In genomic region chr16:22100067-22100466, GRCm38 (mm10) we compare ENCODE assay signal across 18 mouse cellular contexts.
DNase-seq lines count a peak whose midpoint lies in the region; ATAC-seq and TF ChIP-seq lines count a peak whose summit lies in the region.
"Had no signal": no experiment of that assay in that cellular context is flagged by ENCODE, and none has a peak within 500 bp of the region (broad histone marks: within the 10 kb centered on the region; RNA-seq: fewer than 3 reads in every experiment).

No protein-coding gene starts in this region.

- no peak for TF ChIP-seq EP300 in heart, postnatal 0 days (IDR thresholded peaks at IDR 0.05; ENCODE audit: low read depth)
- TF ChIP-seq EP300 in liver, embryonic 14.5 days (IDR thresholded peaks at IDR 0.05; ENCODE audit: low read depth), result no peak

- H3K9ac ChIP-seq in heart, postnatal 0 days (replicated peaks; ENCODE audit: low read depth, low read length), result no peak overlapping the region
- H3K9ac ChIP-seq in liver, embryonic 14.5 days (replicated peaks), result no peak overlapping the region
- no peak overlapping the region for H3K9ac ChIP-seq in liver, embryonic 11.5 days (ENCODE audit: low read depth, low read length)
- H3K9ac ChIP-seq: forebrain, embryonic 15.5 days; hindbrain, embryonic 15.5 days; limb, embryonic 12.5 days; midbrain, embryonic 13.5 days; stomach, embryonic 15.5 days had no signal

- peaks cover 7% of the 10 kb centered on the region; the same call in 1 of the 2 replicates for H3K4me1 ChIP-seq in heart, postnatal 0 days (ENCODE audit: control insufficient read depth, insufficient read depth)
- no peaks in the 10 kb centered on the region for H3K4me1 ChIP-seq in liver, embryonic 14.5 days (replicated peaks; ENCODE audit: control insufficient read depth in 2 of 2, insufficient read depth in 2 of 2, low read length in 1 of 2)
- 0 out of 2 replicates have a peak, but pooled peaks cover 2% of the 10 kb centered on the region for H3K4me1 ChIP-seq in liver, embryonic 11.5 days (replicated peaks; ENCODE audit: control insufficient read depth, insufficient read depth, low read length)
- peaks cover 39% of the 10 kb centered on the region for H3K4me1 ChIP-seq in E14TG2a.4 (replicated peaks; ENCODE audit: low read depth, low read length)
- H3K4me1 ChIP-seq in hindbrain, embryonic 10.5 days (replicated peaks), result peaks cover 12% of the 10 kb centered on the region
- H3K4me1 ChIP-seq: limb, embryonic 12.5 days; stomach, embryonic 15.5 days had no signal

- intact Hi-C loops in heart, postnatal 25 days (cut with DNase I), result loop anchor here (10.0 kb wide), 1 partner anchor 465 kb away; no protein-coding TSS in a partner anchor

- H3K27ac ChIP-seq in heart, postnatal 0 days (ENCODE audit: low read depth), result no peak overlapping the region
- no peak overlapping the region for H3K27ac ChIP-seq in liver, embryonic 14.5 days
- H3K27ac ChIP-seq in liver, embryonic 11.5 days (ENCODE audit: low read depth, low read length), result no peak overlapping the region
- no peak overlapping the region for H3K27ac ChIP-seq in hindbrain, embryonic 10.5 days
- H3K27ac ChIP-seq: forebrain, embryonic 15.5 days; hindbrain, embryonic 15.5 days; limb, embryonic 12.5 days; macrophage; midbrain, embryonic 13.5 days; stomach, embryonic 15.5 days had no signal

- no peak for TF ChIP-seq POLR2A in brain, embryonic 14.5 days (IDR thresholded peaks at IDR 0.05; ENCODE audit: borderline replicate concordance, extremely low read depth, insufficient read depth, insufficient read length, poor library complexity, severe bottlenecking)

- H3K36me3 ChIP-seq in heart, postnatal 0 days (replicated peaks; ENCODE audit: control insufficient read depth, insufficient read depth, low read length), result no peaks in the 10 kb centered on the region
- no peaks in the 10 kb centered on the region for H3K36me3 ChIP-seq in liver, embryonic 14.5 days (replicated peaks; ENCODE audit: control insufficient read depth, insufficient read depth, low read depth)
- no peaks in the 10 kb centered on the region for H3K36me3 ChIP-seq in liver, embryonic 11.5 days (ENCODE audit: control insufficient read depth, insufficient read depth, low read length)
- H3K36me3 ChIP-seq in E14TG2a.4 (ENCODE audit: insufficient read depth, low read length), result no peaks in the 10 kb centered on the region; the same call in 1 of the 2 replicates
- H3K36me3 ChIP-seq in hindbrain, embryonic 10.5 days, result peaks cover 47% of the 10 kb centered on the region
- H3K36me3 ChIP-seq: forebrain, embryonic 15.5 days; hindbrain, embryonic 15.5 days; midbrain, embryonic 13.5 days had no signal

- H3K4me2 ChIP-seq in heart, postnatal 0 days (ENCODE audit: low read depth, low read length), result no peak overlapping the region
- H3K4me2 ChIP-seq in liver, embryonic 14.5 days (ENCODE audit: low read depth), result no peak overlapping the region
- H3K4me2 ChIP-seq in liver, embryonic 11.5 days, result no peak overlapping the region
- H3K4me2 ChIP-seq: forebrain, embryonic 15.5 days; hindbrain, embryonic 15.5 days; limb, embryonic 12.5 days; midbrain, embryonic 13.5 days; stomach, embryonic 15.5 days had no signal

- H3K9me3 ChIP-seq in heart, postnatal 0 days (replicated peaks; ENCODE audit: control insufficient read depth, low read length), result no peaks in the 10 kb centered on the region
- H3K9me3 ChIP-seq in liver, embryonic 14.5 days (ENCODE audit: control insufficient read depth, low read length), result no peaks in the 10 kb centered on the region
- H3K9me3 ChIP-seq in liver, embryonic 11.5 days (ENCODE audit: control insufficient read depth, low read length), result no peaks in the 10 kb centered on the region
- H3K9me3 ChIP-seq in E14TG2a.4 (ENCODE audit: low read length), result peaks cover 10% of the 10 kb centered on the region; the same call in 1 of the 2 replicates
- H3K9me3 ChIP-seq in hindbrain, embryonic 10.5 days, result 0 out of 2 replicates have a peak, but pooled peaks cover 7% of the 10 kb centered on the region
- H3K9me3 ChIP-seq: forebrain, embryonic 15.5 days; hindbrain, embryonic 15.5 days; limb, embryonic 12.5 days; stomach, embryonic 15.5 days had no signal

- ATAC-seq in heart, postnatal 0 days (ENCODE audit: insufficient read depth, low read depth), result no peak
- ATAC-seq in liver, embryonic 14.5 days (ENCODE audit: insufficient read depth), result no peak
- ATAC-seq in liver, embryonic 11.5 days (replicated peaks; ENCODE audit: low FRiP score), result no peak
- ATAC-seq: forebrain, embryonic 15.5 days; midbrain, embryonic 13.5 days had no signal

- WGBS in heart, postnatal 0 days, result 77% methylated on average over 2 of the region's 2 CpGs
- WGBS in liver, embryonic 14.5 days (ENCODE audit: insufficient replicate concordance), result 57% methylated on average over 2 of the region's 2 CpGs
- 82% methylated on average over 2 of the region's 2 CpGs for WGBS in liver, embryonic 11.5 days
- WGBS in hindbrain, embryonic 10.5 days, result 91% methylated on average over 2 of the region's 2 CpGs

- H3K27me3 ChIP-seq in heart, postnatal 0 days (ENCODE audit: control insufficient read depth, insufficient read depth, low read length), result no peaks in the 10 kb centered on the region
- no peaks in the 10 kb centered on the region for H3K27me3 ChIP-seq in liver, embryonic 14.5 days (ENCODE audit: control insufficient read depth, insufficient read depth, low read length)
- no peaks in the 10 kb centered on the region for H3K27me3 ChIP-seq in liver, embryonic 11.5 days (replicated peaks; ENCODE audit: control insufficient read depth, insufficient read depth, low read length)
- no peaks in the 10 kb centered on the region for H3K27me3 ChIP-seq in E14TG2a.4 (ENCODE audit: insufficient read depth, low read length)
- H3K27me3 ChIP-seq in hindbrain, embryonic 10.5 days (ENCODE audit: insufficient read depth, poor library complexity, severe bottlenecking), result no peaks in the 10 kb centered on the region
- H3K27me3 ChIP-seq: forebrain, embryonic 15.5 days; hindbrain, embryonic 15.5 days; limb, embryonic 12.5 days; midbrain, embryonic 13.5 days; stomach, embryonic 15.5 days had no signal

- no peak overlapping the region for H3K4me3 ChIP-seq in heart, postnatal 0 days (ENCODE audit: low read depth, low read length)
- H3K4me3 ChIP-seq in liver, embryonic 14.5 days (ENCODE audit: insufficient read depth in 1 of 2, low read depth in 2 of 2, low read length in 2 of 2), result no peak overlapping the region
- no peak overlapping the region for H3K4me3 ChIP-seq in liver, embryonic 11.5 days (ENCODE audit: low read depth, low read length)
- H3K4me3 ChIP-seq in E14TG2a.4 (replicated peaks; ENCODE audit: low read length), result no peak overlapping the region
- H3K4me3 ChIP-seq in hindbrain, embryonic 10.5 days, result no peak overlapping the region
- H3K4me3 ChIP-seq: erythroblast, embryonic 14.5 days; forebrain, embryonic 15.5 days; hindbrain, embryonic 15.5 days; limb, embryonic 12.5 days; midbrain, embryonic 13.5 days; stomach, embryonic 15.5 days had no signal

- no peak for DNase-seq in heart, postnatal 0 days (ENCODE audit: low spot score)
- no peak for DNase-seq in heart, postnatal 25 days (ENCODE audit: low spot score)
- DNase-seq in liver, embryonic 14.5 days (ENCODE audit: low read depth in 3 of 3, low spot score in 3 of 3), result no peak
- DNase-seq in liver, embryonic 11.5 days (ENCODE audit: low spot score), result no peak
- no peak for DNase-seq in brain, embryonic 14.5 days (ENCODE audit: low read depth)
- DNase-seq in yolk sac, embryonic 10.5 days (ENCODE audit: low spot score), result no peak
- no peak for DNase-seq in hindbrain, embryonic 10.5 days (ENCODE audit: low spot score)
- DNase-seq: adrenal gland, adult 2 months; cerebellum, adult 2 months; right cerebral cortex, adult 18-20 months had no signal

- TF ChIP-seq CTCF in heart, postnatal 0 days (IDR thresholded peaks at IDR 0.05; ENCODE audit: low read depth), result peak; percentile 45
- peak; percentile 15; the same call in 1 of the 2 replicates for TF ChIP-seq CTCF in liver, embryonic 14.5 days (IDR thresholded peaks at IDR 0.05; ENCODE audit: low read depth)
- TF ChIP-seq CTCF in E14TG2a.4 (conservative IDR thresholded peaks at IDR 0.05; ENCODE audit: low read length), result peak; percentile 42
- TF ChIP-seq CTCF in brain, embryonic 14.5 days (IDR thresholded peaks at IDR 0.05; ENCODE audit: borderline replicate concordance, extremely low read depth, insufficient read depth, insufficient read length), result peak; percentile 8; the same call in 1 of the 2 replicates
